Mouse (Mus musculus): ENCODE data around the gene Tars2. TPM values are rescaled to one million over a fixed set of nuclear protein-coding genes. Genes with fewer than 3 reads are reported as not detected.
"Not testable (repeated sequence)": the region's sequence is repeated elsewhere in the genome, so short reads cannot be mapped to it uniquely, and the experiment has no call there.

Gene Tars2
- 41.3 and 43.3 TPM in 2 replicates for polyA plus RNA-seq (2015; fragmentation: Nextera tagmentation; extraction: Ambion mirVana)

DNA sequence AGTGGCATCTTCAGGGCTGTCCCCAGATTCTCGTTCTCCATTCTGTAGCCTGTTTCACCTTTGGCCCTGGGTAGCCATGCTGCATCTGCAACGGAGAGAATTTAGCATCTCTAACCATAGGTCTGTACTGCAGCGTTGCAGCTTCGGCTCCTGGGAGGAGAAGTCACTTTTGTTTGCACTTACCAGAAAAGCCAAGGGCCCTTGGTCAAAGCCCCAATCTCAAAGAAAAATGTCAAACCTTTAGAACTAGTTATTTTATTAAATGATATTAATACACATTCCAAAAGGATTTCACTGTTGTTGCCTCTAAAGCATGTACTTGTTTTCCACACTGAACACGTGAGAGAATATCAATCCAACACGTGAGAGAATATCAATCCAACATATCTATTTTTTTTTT is at the start of gene Tars2:
Tars2 (minus strand) TSS at position 101 of the 400 bp plus-strand sequence.
- Histone ChIP-seq H3K4me3 (ENCODE audit: low read length) (no peak within 1 kb of the TSS), H3K9ac (ENCODE audit: low read length) (no peak within 1 kb of the TSS), H3K4me2 (ENCODE audit: low read depth, low read length) (no peak within 1 kb of the TSS), H3K36me3 (ENCODE audit: control insufficient read depth, insufficient read depth) (peaks cover 13% of the 10 kb centered on the region), H3K4me1 (ENCODE audit: control insufficient read depth, insufficient read depth, low read length) (no peaks in the 10 kb centered on the region), H3K27me3 (ENCODE audit: control insufficient read depth, insufficient read depth, low read length) (no peaks in the 10 kb centered on the region), H3K9me3 (replicated peaks; ENCODE audit: control insufficient read depth, low read length) (no peaks in the 10 kb centered on the region), H3K27ac (ENCODE audit: low read length) (no peak within 1 kb of the TSS)
- 79% methylated on average over 6 of the region's 6 CpGs for WGBS
- no peak for ATAC-seq (replicated peaks; ENCODE audit: extremely low read depth, insufficient read depth, low FRiP score)

DNA sequence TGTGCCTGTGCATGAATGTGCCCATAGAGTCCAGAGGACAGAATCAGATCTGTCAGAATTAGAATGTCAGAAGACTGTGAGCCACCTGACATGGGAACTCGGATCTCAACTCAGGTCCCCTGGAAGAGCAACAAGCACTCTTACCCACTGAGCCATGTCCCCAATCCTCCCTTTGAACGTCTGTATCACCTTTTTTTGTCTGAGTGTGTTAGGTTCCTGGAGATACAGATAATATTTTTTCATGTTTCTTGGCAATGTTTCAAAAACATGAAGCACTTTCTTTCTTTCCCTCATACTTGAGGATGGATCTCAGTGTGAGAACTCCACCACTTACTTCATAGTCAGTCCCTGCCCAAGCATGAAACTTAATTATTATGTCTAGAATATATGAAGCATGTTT is 48.4 kb upstream of the Tars2 start:
- Histone ChIP-seq H3K27ac (ENCODE audit: low read length) (no peak overlapping the region; the same call in 1 of the 2 replicates), H3K4me1 (ENCODE audit: control insufficient read depth, insufficient read depth, low read length) (peaks cover 10% of the 10 kb centered on the region), H3K27me3 (ENCODE audit: control insufficient read depth, insufficient read depth, low read length) (no peaks in the 10 kb centered on the region), H3K9me3 (replicated peaks; ENCODE audit: control insufficient read depth, low read length) (no peaks in the 10 kb centered on the region), H3K36me3 (ENCODE audit: control insufficient read depth, insufficient read depth) (peaks cover 12% of the 10 kb centered on the region), H3K4me2 (ENCODE audit: low read depth, low read length) (no peak overlapping the region), H3K4me3 (ENCODE audit: low read length) (no peak overlapping the region), H3K9ac (ENCODE audit: low read length) (no peak overlapping the region)
- WGBS, result 39% methylated on average over 2 of the region's 2 CpGs
- ATAC-seq (replicated peaks; ENCODE audit: extremely low read depth, insufficient read depth, low FRiP score), result no peak

DNA sequence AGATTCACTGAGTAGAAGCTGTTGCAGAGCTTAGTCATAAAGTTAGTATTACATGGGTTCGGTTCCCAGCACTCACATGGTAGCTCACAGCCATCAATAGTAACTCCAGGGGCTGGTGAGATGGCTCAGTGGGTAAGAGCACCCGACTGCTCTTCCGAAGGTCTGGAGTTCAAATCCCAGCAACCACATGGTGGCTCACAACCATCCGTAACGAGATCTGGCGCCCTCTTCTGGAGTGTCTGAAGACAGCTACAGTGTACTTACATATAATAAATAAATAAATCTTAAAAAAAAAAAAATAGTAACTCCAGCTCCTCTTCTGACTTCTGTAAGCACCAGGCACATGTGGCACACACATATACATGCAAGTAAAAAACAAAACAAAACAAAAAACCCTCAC is 47.6 kb upstream of the Tars2 start:
- peaks cover 12% of the 10 kb centered on the region for H3K36me3 ChIP-seq (ENCODE audit: control insufficient read depth, insufficient read depth)
- H3K4me3 ChIP-seq (ENCODE audit: low read length); H3K4me2 ChIP-seq (ENCODE audit: low read depth, low read length); H3K27me3 ChIP-seq (ENCODE audit: control insufficient read depth, insufficient read depth, low read length); H3K9me3 ChIP-seq (replicated peaks; ENCODE audit: control insufficient read depth, low read length); ATAC-seq (replicated peaks; ENCODE audit: extremely low read depth, insufficient read depth, low FRiP score); H3K27ac ChIP-seq (ENCODE audit: low read length); H3K4me1 ChIP-seq (ENCODE audit: control insufficient read depth, insufficient read depth, low read length); H3K9ac ChIP-seq (ENCODE audit: low read length): not testable (repeated sequence)
- 100% methylated on average over 2 of the region's 6 CpGs for WGBS

DNA sequence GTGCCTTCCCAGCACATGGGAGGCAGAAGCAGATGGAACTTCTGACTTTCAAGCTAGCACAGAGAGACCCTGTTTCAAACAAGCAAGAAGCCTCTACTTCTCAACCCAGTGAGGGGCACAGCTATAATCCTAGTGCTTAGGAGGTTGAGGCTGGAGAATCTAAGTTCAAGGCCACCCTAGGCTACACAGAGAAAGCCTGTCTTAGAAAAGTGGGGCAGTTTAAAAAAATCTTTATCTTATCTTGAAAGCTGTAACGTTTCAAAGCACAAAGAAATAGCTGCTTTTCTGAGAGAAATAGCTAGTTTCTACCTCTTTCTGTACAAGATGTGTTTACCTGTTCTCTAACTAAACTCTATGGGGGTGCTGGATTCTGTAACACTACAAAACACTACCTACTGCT is 46.7 kb upstream of the Tars2 start:
- H3K27me3 ChIP-seq (ENCODE audit: control insufficient read depth, insufficient read depth, low read length), result no peaks in the 10 kb centered on the region
- ATAC-seq (replicated peaks; ENCODE audit: extremely low read depth, insufficient read depth, low FRiP score), result no peak
- no peak overlapping the region for H3K4me3 ChIP-seq (ENCODE audit: low read length)
- H3K27ac ChIP-seq (ENCODE audit: low read length), result no peak overlapping the region
- H3K36me3 ChIP-seq (ENCODE audit: control insufficient read depth, insufficient read depth), result peaks cover 12% of the 10 kb centered on the region
- no peaks in the 10 kb centered on the region for H3K9me3 ChIP-seq (replicated peaks; ENCODE audit: control insufficient read depth, low read length)
- H3K9ac ChIP-seq (ENCODE audit: low read length), result no peak overlapping the region
- H3K4me2 ChIP-seq (ENCODE audit: low read depth, low read length), result no peak overlapping the region
- WGBS, result 40% methylated on average over 1 of the region's 1 CpGs
- H3K4me1 ChIP-seq (ENCODE audit: control insufficient read depth, insufficient read depth, low read length), result peaks cover 10% of the 10 kb centered on the region

DNA sequence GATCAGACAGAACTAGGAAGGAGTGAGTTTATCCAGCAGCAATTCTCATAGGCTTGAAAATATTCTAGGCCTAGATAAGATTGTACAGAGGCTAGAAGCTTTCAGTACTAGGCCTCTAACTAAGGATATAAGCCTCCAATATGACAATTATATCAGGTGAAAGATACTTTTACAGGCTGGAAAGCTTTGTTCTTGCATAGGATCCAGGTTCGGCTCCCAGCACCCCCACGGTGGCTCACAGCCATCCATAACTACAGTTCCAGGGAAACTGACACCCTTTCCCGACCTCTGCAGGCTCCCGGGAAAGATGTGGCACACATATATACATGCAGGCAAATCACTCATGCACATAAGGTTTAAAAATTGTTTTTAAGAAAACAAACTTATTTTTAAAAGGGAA is 43.8 kb upstream of the Tars2 start:
- Histone ChIP-seq H3K9ac (ENCODE audit: low read length) (no peak overlapping the region), H3K4me3 (ENCODE audit: low read length) (no peak overlapping the region), H3K4me2 (ENCODE audit: low read depth, low read length) (no peak overlapping the region), H3K27ac (ENCODE audit: low read length) (no peak overlapping the region), H3K4me1 (ENCODE audit: control insufficient read depth, insufficient read depth, low read length) (peaks cover 6% of the 10 kb centered on the region), H3K9me3 (replicated peaks; ENCODE audit: control insufficient read depth, low read length) (no peaks in the 10 kb centered on the region), H3K36me3 (ENCODE audit: control insufficient read depth, insufficient read depth) (peaks cover 12% of the 10 kb centered on the region), H3K27me3 (ENCODE audit: control insufficient read depth, insufficient read depth, low read length) (no peaks in the 10 kb centered on the region)
- no peak for ATAC-seq (replicated peaks; ENCODE audit: extremely low read depth, insufficient read depth, low FRiP score)
- WGBS, result 93% methylated on average over 4 of the region's 4 CpGs

DNA sequence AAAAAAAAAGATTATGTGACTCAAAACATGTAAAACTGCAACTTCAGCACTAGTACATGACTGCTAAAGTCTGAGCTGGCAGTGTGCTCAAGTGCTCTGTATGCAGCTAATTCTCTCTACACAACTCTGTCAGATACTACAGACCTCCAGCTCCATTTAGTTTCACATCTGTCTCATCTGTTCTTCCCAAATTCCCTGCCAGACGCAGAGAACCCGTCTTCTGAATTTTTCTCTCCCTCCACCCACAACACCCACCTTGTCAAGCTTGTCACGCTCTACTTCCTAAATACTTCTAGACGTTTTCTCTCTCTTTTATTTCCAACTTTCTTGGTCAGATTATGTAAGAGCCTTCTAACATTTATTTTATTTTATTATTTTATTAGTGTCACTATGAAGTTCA is 38.8 kb upstream of the Tars2 start:
- Histone ChIP-seq H3K9ac (ENCODE audit: low read length) (no peak overlapping the region), H3K9me3 (replicated peaks; ENCODE audit: control insufficient read depth, low read length) (no peaks in the 10 kb centered on the region), H3K36me3 (ENCODE audit: control insufficient read depth, insufficient read depth) (no peaks in the 10 kb centered on the region; the same call in 1 of the 2 replicates), H3K27me3 (ENCODE audit: control insufficient read depth, insufficient read depth, low read length) (no peaks in the 10 kb centered on the region), H3K27ac (ENCODE audit: low read length) (no peak overlapping the region), H3K4me3 (ENCODE audit: low read length) (no peak overlapping the region), H3K4me1 (ENCODE audit: control insufficient read depth, insufficient read depth, low read length) (no peaks in the 10 kb centered on the region; the same call in 1 of the 2 replicates), H3K4me2 (ENCODE audit: low read depth, low read length) (no peak overlapping the region)
- ATAC-seq (replicated peaks; ENCODE audit: extremely low read depth, insufficient read depth, low FRiP score), result no peak
- WGBS, result 82% methylated on average over 4 of the region's 4 CpGs

DNA sequence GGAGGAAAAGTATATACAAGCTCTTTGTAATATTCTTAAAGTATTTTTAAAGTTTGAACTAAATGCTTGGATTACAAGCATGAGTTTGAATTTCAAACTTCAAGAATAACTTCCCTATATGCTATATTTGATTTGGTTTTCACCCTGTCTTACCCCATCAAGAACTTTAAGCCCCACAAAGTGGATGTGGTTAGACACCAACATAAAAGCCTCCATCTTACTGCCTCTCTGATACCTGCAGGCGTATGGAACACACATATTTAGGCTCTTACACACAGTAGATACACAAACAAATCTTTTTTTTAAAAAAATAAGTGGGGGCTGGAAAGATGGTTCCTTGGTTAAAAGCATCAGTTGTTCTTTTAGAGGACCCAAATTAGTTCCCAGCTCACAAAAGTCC is 34.3 kb upstream of the Tars2 start:
- Histone ChIP-seq H3K4me1 (ENCODE audit: control insufficient read depth, insufficient read depth, low read length) (no peaks in the 10 kb centered on the region; the same call in 1 of the 2 replicates), H3K4me2 (ENCODE audit: low read depth, low read length) (no peak overlapping the region), H3K36me3 (ENCODE audit: control insufficient read depth, insufficient read depth) (0 out of 2 replicates have a peak, but pooled peaks cover 1% of the 10 kb centered on the region), H3K4me3 (ENCODE audit: low read length) (no peak overlapping the region), H3K9ac (ENCODE audit: low read length) (no peak overlapping the region), H3K9me3 (replicated peaks; ENCODE audit: control insufficient read depth, low read length) (no peaks in the 10 kb centered on the region), H3K27me3 (ENCODE audit: control insufficient read depth, insufficient read depth, low read length) (no peaks in the 10 kb centered on the region), H3K27ac (ENCODE audit: low read length) (no peak overlapping the region)
- WGBS, result 68% methylated on average over 1 of the region's 1 CpGs
- ATAC-seq (replicated peaks; ENCODE audit: extremely low read depth, insufficient read depth, low FRiP score), result no peak

DNA sequence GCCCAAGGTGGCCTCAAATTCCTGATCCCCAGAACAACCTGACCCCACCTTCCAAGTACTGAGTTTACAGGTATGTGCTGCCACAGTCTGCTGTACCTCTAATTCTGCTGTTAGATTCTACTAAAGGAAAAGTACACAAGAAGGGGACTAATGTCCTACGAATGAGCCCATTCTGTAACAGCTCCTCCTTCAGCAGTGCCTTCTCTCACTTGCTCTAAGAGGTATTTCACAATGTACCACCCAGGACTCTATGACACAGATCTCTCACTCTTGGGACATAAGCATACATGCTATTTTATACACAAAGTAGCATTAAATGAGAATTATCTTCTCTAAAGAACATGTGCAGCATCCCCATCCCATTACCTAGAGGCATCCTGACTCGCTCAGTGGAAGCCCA is 33.7 kb upstream of the Tars2 start:
- Histone ChIP-seq H3K27me3 (ENCODE audit: control insufficient read depth, insufficient read depth, low read length) (no peaks in the 10 kb centered on the region), H3K9me3 (replicated peaks; ENCODE audit: control insufficient read depth, low read length) (no peaks in the 10 kb centered on the region), H3K9ac (ENCODE audit: low read length) (no peak overlapping the region), H3K4me3 (ENCODE audit: low read length) (no peak overlapping the region), H3K36me3 (ENCODE audit: control insufficient read depth, insufficient read depth) (0 out of 2 replicates have a peak, but pooled peaks cover 2% of the 10 kb centered on the region), H3K4me1 (ENCODE audit: control insufficient read depth, insufficient read depth, low read length) (no peaks in the 10 kb centered on the region; the same call in 1 of the 2 replicates), H3K27ac (ENCODE audit: low read length) (no peak overlapping the region), H3K4me2 (ENCODE audit: low read depth, low read length) (no peak overlapping the region)
- 86% methylated on average over 2 of the region's 2 CpGs for WGBS
- no peak for ATAC-seq (replicated peaks; ENCODE audit: extremely low read depth, insufficient read depth, low FRiP score)

DNA sequence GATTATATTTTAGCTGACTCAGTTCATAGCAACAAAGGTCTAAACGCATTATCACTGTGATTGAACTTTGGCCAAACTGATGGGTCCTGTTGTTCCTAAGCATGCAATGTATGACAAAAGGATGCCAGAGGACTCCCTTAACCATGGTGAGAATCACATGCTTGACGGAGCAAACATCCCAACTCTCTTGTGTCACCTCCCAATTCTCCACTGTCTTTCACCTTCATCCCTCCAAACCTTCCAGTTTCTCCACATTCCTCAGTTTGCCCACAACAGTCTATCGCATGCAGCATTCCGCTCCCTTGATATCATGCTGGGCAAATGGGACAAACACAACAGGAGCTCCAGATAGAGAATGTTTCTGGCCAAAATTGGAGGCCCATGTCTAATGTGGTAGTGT is 25.5 kb upstream of the Tars2 start:
- ATAC-seq (replicated peaks; ENCODE audit: extremely low read depth, insufficient read depth, low FRiP score), result no peak
- 90% methylated on average over 4 of the region's 4 CpGs for WGBS
- Histone ChIP-seq H3K36me3 (ENCODE audit: control insufficient read depth, insufficient read depth) (peaks cover 53% of the 10 kb centered on the region), H3K9me3 (replicated peaks; ENCODE audit: control insufficient read depth, low read length) (no peaks in the 10 kb centered on the region), H3K27me3 (ENCODE audit: control insufficient read depth, insufficient read depth, low read length) (no peaks in the 10 kb centered on the region), H3K4me2 (ENCODE audit: low read depth, low read length) (no peak overlapping the region), H3K27ac (ENCODE audit: low read length) (no peak overlapping the region), H3K4me1 (ENCODE audit: control insufficient read depth, insufficient read depth, low read length) (no peaks in the 10 kb centered on the region), H3K9ac (ENCODE audit: low read length) (no peak overlapping the region), H3K4me3 (ENCODE audit: low read length) (no peak overlapping the region)

DNA sequence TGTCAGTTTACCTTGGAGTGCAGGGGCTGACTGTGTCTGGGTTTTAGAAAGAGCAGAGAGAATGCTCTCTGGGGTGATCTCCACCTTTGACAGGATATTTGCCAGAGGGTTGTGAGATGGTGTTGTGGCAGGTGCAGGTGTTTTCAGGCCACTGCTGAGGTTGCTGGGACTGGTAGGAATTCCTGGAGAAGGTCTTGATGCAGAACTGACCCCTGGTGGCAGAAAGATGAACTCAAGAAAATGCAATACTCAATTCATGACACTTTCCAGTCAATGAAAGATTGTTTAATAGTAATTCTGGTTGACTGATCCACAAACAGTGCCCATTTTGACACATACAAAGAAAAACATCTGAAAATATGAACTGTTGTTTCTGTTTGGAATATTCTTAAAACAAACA is 12.0 kb upstream of the Tars2 start:
- Histone ChIP-seq H3K4me1 (ENCODE audit: control insufficient read depth, insufficient read depth, low read length) (no peaks in the 10 kb centered on the region), H3K9me3 (replicated peaks; ENCODE audit: control insufficient read depth, low read length) (no peaks in the 10 kb centered on the region), H3K36me3 (ENCODE audit: control insufficient read depth, insufficient read depth) (peaks cover 44% of the 10 kb centered on the region), H3K9ac (ENCODE audit: low read length) (no peak overlapping the region), H3K4me3 (ENCODE audit: low read length) (no peak overlapping the region), H3K4me2 (ENCODE audit: low read depth, low read length) (no peak overlapping the region), H3K27ac (ENCODE audit: low read length) (no peak overlapping the region), H3K27me3 (ENCODE audit: control insufficient read depth, insufficient read depth, low read length) (no peaks in the 10 kb centered on the region)
- no peak for ATAC-seq (replicated peaks; ENCODE audit: extremely low read depth, insufficient read depth, low FRiP score)
